Mouse (Mus musculus) spleen, adult 2 months (tissue): Measurements from ENCODE around the gene Htr5a. TPM values are rescaled to one million over a fixed set of nuclear protein-coding genes. Genes with fewer than 3 reads are reported as not detected.
A peak's percentile ranks its signal among the peaks of the same experiment; 100 is the strongest.

Experiments
- DNase-seq, 2 experiments: peaks; one replicate each; pipeline versions ENCODE4 v3.0.0 to v3.0.0-alpha.2; 2012 to 2021; ENCODE audit warnings: low spot score in 2 of 2, low read depth in 1 of 2
- H3K27ac ChIP-seq: fragments of 200-500 bp; 2 replicates; pipeline ENCODE4 v1.5.1; 2012; ENCODE audit warnings: low read length, inconsistent platforms; ENCODE audit not compliant: insufficient read depth
- H3K27me3 ChIP-seq: fragments of 200-500 bp; 2 replicates; pipeline ENCODE4 v1.6.1; 2012; ENCODE audit warnings: mild to moderate bottlenecking, moderate library complexity, low read length, inconsistent platforms; ENCODE audit not compliant: control insufficient read depth, insufficient read depth
- H3K36me3 ChIP-seq: fragments of 200-500 bp; 2 replicates; pipeline ENCODE4 v1.6.1; 2012; ENCODE audit warnings: mild to moderate bottlenecking, low read length, inconsistent platforms; ENCODE audit not compliant: control insufficient read depth, insufficient read depth
- H3K4me1 ChIP-seq: fragments of 200-500 bp; 2 replicates; pipeline ENCODE4 v1.6.1; 2011; ENCODE audit warnings: inconsistent platforms; ENCODE audit not compliant: control insufficient read depth, insufficient read depth, insufficient read length
- H3K4me3 ChIP-seq: fragments of 200-500 bp; 2 replicates; pipeline ENCODE4 v1.5.1; 2011; ENCODE audit warnings: mild to moderate bottlenecking, inconsistent platforms; ENCODE audit not compliant: insufficient read depth, insufficient read length; ENCODE audit errors: extremely low read depth
- CTCF ChIP-seq: fragments of 200-500 bp; IDR thresholded peaks from 2 replicates; pipeline ENCODE4 v1.5.1; 2011; ENCODE audit warnings: mild to moderate bottlenecking, inconsistent platforms; ENCODE audit not compliant: insufficient read depth, insufficient read length, insufficient replicate concordance; ENCODE audit errors: extremely low read depth
- POLR2A ChIP-seq: fragments of 200-500 bp; IDR thresholded peaks from 2 replicates; pipeline ENCODE4 v1.6.1; 2011; ENCODE audit warnings: low read depth, low read length, inconsistent platforms
- WGBS: fragments of 180-500 bp; shearing (Covaris S2); methylation state at CpG from one replicate; pipeline ENCODE4 v1.1.7; 2018; 5-methylcytosine and 5-hydroxymethylcytosine counted together
- polyA plus RNA-seq: library from polyadenylated mRNA; depleted of rRNA; stranded (reverse); fragments of >200 nt; gene quantifications from 2 replicates; pipeline ENCODE4 v1.2.3, GENCODE M21; 2012; rRNA removed

The Htr5a gene
- polyA plus RNA-seq: not detected in 2 replicates

GRCm38 (mm10) chr5:27841701-27842295, at the start of gene Htr5a:
TSS of gene Htr5a (plus strand) at chr5:27842149.
- no peaks in the 10 kb centered on the region for H3K27me3 ChIP-seq
- H3K36me3 ChIP-seq: no peaks in the 10 kb centered on the region
- H3K4me3 ChIP-seq: no peak within 1 kb of the TSS
- no peak for DNase-seq
- TF ChIP-seq POLR2A (no peak), CTCF (no peak)
- H3K4me1 ChIP-seq: no peaks in the 10 kb centered on the region
- WGBS: 13% methylated on average over 25 of the region's 25 CpGs
- H3K27ac ChIP-seq: no peak within 1 kb of the TSS

GRCm38 (mm10) chr5:27792173-27792470, 49.8 kb upstream of the Htr5a start:
- peaks cover 5% of the 10 kb centered on the region for H3K4me1 ChIP-seq
- peak overlapping the region; percentile 90 for H3K4me3 ChIP-seq
- no peak for TF ChIP-seq POLR2A
- TF ChIP-seq CTCF: no peak
- DNase-seq: peak in 1 of 2 experiments; percentile 8
- peak overlapping the region; percentile 88 for H3K27ac ChIP-seq
- H3K27me3 ChIP-seq: no peaks in the 10 kb centered on the region
- WGBS: 21% methylated on average over 8 of the region's 8 CpGs
- H3K36me3 ChIP-seq: peaks cover 4% of the 10 kb centered on the region

- Histone ChIP-seq H3K27ac (no peak overlapping the region), H3K4me3 (no peak overlapping the region)
Observed at GRCm38 (mm10) chr5:27792531-27793205, 49.3 kb upstream of the Htr5a start.

GRCm38 (mm10) chr5:27793923-27794322, 48.0 kb upstream of the Htr5a start:
- H3K4me1 ChIP-seq: peaks cover 5% of the 10 kb centered on the region
- 8% methylated on average over 1 of the region's 1 CpGs for WGBS
- TF ChIP-seq CTCF (peak; percentile 66; the same call in 1 of the 2 replicates), POLR2A (no peak)
- no peak overlapping the region for H3K4me3 ChIP-seq
- DNase-seq: peak; percentile 67 to 77
- H3K27me3 ChIP-seq: no peaks in the 10 kb centered on the region
- H3K36me3 ChIP-seq: no peaks in the 10 kb centered on the region
- no peak overlapping the region for H3K27ac ChIP-seq

More at GRCm38 (mm10) chr5:27792531-27793205, 49.3 kb upstream of the Htr5a start:
- Histone ChIP-seq H3K36me3 (peaks cover 1% of the 10 kb centered on the region), H3K4me1 (peaks cover 5% of the 10 kb centered on the region), H3K27me3 (no peaks in the 10 kb centered on the region)
- WGBS: 63% methylated on average over 9 of the region's 9 CpGs
- no peak for TF ChIP-seq POLR2A
- no peak for TF ChIP-seq CTCF
- DNase-seq: no peak

- no peak overlapping the region for H3K27ac ChIP-seq
- WGBS: 92% methylated on average over 2 of the region's 2 CpGs
- no peak for DNase-seq
- no peaks in the 10 kb centered on the region for H3K4me1 ChIP-seq
- H3K27me3 ChIP-seq: no peaks in the 10 kb centered on the region
- H3K4me3 ChIP-seq: no peak overlapping the region
- TF ChIP-seq POLR2A (no peak), CTCF (no peak)
- no peaks in the 10 kb centered on the region for H3K36me3 ChIP-seq
Observed at GRCm38 (mm10) chr5:27814282-27814681, 27.7 kb upstream of the Htr5a start.

- TF ChIP-seq POLR2A: no peak
- no peak for TF ChIP-seq CTCF
- no peaks in the 10 kb centered on the region for H3K27me3 ChIP-seq
- H3K36me3 ChIP-seq: no peaks in the 10 kb centered on the region
- H3K4me3 ChIP-seq: no peak overlapping the region
- no peaks in the 10 kb centered on the region for H3K4me1 ChIP-seq
- 62% methylated on average over 3 of the region's 3 CpGs for WGBS
- no peak overlapping the region for H3K27ac ChIP-seq
- no peak for DNase-seq
Observed at GRCm38 (mm10) chr5:27818840-27819672, 22.9 kb upstream of the Htr5a start.
